Mouse (Mus musculus): ENCODE measurements around the gene Gnat1. TPM values are rescaled to one million over a fixed set of nuclear protein-coding genes. Genes with fewer than 3 reads are reported as not detected.

The Gnat1 gene
- polyA plus RNA-seq, 2 experiments from 2014 or later: 1.6 TPM; not detected in 1

GRCm38 (mm10) chr9:107674609-107675429 lies 4.7 kb downstream of the Gnat1 start:
- no peak for ATAC-seq

GRCm38 (mm10) chr9:107670259-107670658 lies 9.3 kb downstream of the Gnat1 start:
- no peak for ATAC-seq

- ATAC-seq: no peak
Observed at GRCm38 (mm10) chr9:107669480-107669945, 10.0 kb downstream of the Gnat1 start, which contains the start of gene Slc38a3. TSS of gene Slc38a3 (minus strand) at chr9:107669530.

GRCm38 (mm10) chr9:107668916-107669315 lies 10.6 kb downstream of the Gnat1 start:
- no peak for ATAC-seq

- ATAC-seq: no peak
Observed at GRCm38 (mm10) chr9:107668011-107668410, 11.5 kb downstream of the Gnat1 start.

GRCm38 (mm10) chr9:107667219-107667618 lies 12.3 kb downstream of the Gnat1 start:
- no peak for ATAC-seq

GRCm38 (mm10) chr9:107666751-107667205 lies 12.7 kb downstream of the Gnat1 start:
- ATAC-seq: no peak

GRCm38 (mm10) chr9:107665308-107665707 lies 14.2 kb downstream of the Gnat1 start:
- ATAC-seq: no peak

GRCm38 (mm10) chr9:107663525-107663924 lies 16.0 kb downstream of the Gnat1 start:
- ATAC-seq: no peak

GRCm38 (mm10) chr9:107662342-107662741 lies 17.2 kb downstream of the Gnat1 start:
- no peak for ATAC-seq

- no peak for ATAC-seq
Observed at GRCm38 (mm10) chr9:107660777-107661176, 18.7 kb downstream of the Gnat1 start.

GRCm38 (mm10) chr9:107659961-107660360 lies 19.6 kb downstream of the Gnat1 start:
- ATAC-seq: no peak

- ATAC-seq: no peak
Observed at GRCm38 (mm10) chr9:107659551-107659950, 20.0 kb downstream of the Gnat1 start.

- ATAC-seq: no peak
Observed at GRCm38 (mm10) chr9:107658096-107658495, 21.4 kb downstream of the Gnat1 start.

GRCm38 (mm10) chr9:107657144-107657543 lies 22.4 kb downstream of the Gnat1 start:
- ATAC-seq: no peak

GRCm38 (mm10) chr9:107654585-107654984 lies 24.9 kb downstream of the Gnat1 start:
- ATAC-seq: no peak

GRCm38 (mm10) chr9:107653474-107653873 lies 26.0 kb downstream of the Gnat1 start:
- ATAC-seq: no peak

GRCm38 (mm10) chr9:107650708-107651481 lies 28.6 kb downstream of the Gnat1 start:
- ATAC-seq: no peak

- no peak for ATAC-seq
Observed at GRCm38 (mm10) chr9:107650225-107650624, 29.3 kb downstream of the Gnat1 start.

GRCm38 (mm10) chr9:107648767-107649166 lies 30.7 kb downstream of the Gnat1 start:
- ATAC-seq: no peak

GRCm38 (mm10) chr9:107646975-107647374 lies 32.5 kb downstream of the Gnat1 start:
- no peak for ATAC-seq

GRCm38 (mm10) chr9:107645577-107645976 lies 33.9 kb downstream of the Gnat1 start:
- peak; percentile 66 for ATAC-seq

GRCm38 (mm10) chr9:107645153-107645510 lies 34.4 kb downstream of the Gnat1 start:
- ATAC-seq: no peak

Data from CD4-positive, CD25-positive, alpha-beta regulatory T cell, adult 4 months (primary cell).